Mouse (Mus musculus) mesoderm, embryonic 11.5 days (tissue): ENCODE results near the gene Il31ra.
"Not testable (repeated sequence)": the region's sequence is repeated elsewhere in the genome, so short reads cannot be mapped to it uniquely, and the experiment has no call there.

ENCODE experiments used
- DNase-seq: peaks from one replicate; pipeline ENCODE4 v3.0.0-alpha.2; 2012; ENCODE audit warnings: low read depth, low spot score

Il31ra gene

GRCm38 (mm10) chr13:112594260-112594659 is at the start of gene Il31ra:
Il31ra (minus strand) TSS chr13:112594360.
- not testable (repeated sequence) for DNase-seq

DNA sequence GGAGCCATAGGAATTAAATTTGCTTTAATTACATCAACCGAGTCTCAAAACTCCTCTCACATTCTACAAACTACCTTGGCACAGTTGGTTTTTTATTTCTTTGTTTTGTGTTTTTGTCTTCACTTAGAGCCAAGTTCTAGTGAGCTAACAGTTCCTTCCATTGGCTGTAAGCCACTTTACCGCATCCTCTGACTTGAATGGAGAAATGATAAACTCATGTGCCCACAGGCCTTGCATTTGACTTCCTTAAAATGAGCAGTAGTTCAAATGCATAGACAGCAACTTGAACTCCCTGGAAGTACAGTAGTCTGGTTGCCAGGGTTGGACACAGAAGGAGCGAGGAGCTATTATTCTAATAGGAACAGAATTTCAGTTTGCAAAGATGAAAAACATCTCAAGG is 48.7 kb upstream of the Il31ra start:
- DNase-seq = no peak

DNA sequence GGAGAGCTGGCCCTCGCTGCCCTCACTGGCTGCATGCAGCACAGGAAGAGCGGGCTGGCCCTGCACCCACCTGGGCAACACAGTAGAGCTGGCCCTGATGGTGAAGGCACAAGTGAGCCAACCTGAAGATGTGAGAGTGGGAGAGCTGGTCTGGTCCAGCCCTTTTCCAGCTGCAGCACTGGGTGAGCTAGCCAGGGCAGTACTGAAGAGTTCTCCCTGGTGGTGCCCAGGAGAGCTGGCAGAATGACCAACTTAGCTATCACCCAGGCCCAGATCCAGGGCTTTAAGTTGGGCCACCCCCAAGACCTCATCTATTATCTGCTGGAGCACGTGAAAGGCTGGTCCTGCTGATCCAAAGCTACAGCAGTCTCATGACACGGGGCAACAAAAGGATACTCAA is 45.0 kb upstream of the Il31ra start:
- DNase-seq = no peak

- no peak for DNase-seq
Measured at GRCm38 (mm10) chr13:112636498-112636897, 42.3 kb upstream of the Il31ra start.

- no peak for DNase-seq
Measured at GRCm38 (mm10) chr13:112635174-112635837, 41.1 kb upstream of the Il31ra start.

GRCm38 (mm10) chr13:112625566-112625965 is 31.4 kb upstream of the Il31ra start:
- no peak for DNase-seq

- DNase-seq = no peak
Measured at GRCm38 (mm10) chr13:112624622-112625021, 30.5 kb upstream of the Il31ra start.

- no peak for DNase-seq
Measured at GRCm38 (mm10) chr13:112623656-112624055, 29.5 kb upstream of the Il31ra start.

DNA sequence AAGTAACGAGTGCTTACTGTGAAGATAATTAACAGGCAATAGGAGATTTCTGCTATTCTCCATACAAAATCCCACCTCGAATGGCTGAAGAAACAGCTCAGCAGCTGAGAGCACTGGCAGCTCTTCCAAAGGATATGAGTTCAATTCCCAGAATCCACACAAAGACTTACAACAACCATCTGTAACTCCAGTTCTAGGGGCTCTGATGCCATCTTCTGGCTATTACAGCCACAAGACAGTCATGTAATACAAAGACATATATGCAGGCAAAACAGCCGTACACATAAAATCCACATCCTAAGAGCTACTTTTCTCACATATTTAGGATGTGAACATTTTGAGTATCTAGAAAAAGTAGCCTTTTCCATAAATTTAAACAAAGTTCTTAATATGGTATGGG is 27.4 kb upstream of the Il31ra start:
- DNase-seq = no peak

DNA sequence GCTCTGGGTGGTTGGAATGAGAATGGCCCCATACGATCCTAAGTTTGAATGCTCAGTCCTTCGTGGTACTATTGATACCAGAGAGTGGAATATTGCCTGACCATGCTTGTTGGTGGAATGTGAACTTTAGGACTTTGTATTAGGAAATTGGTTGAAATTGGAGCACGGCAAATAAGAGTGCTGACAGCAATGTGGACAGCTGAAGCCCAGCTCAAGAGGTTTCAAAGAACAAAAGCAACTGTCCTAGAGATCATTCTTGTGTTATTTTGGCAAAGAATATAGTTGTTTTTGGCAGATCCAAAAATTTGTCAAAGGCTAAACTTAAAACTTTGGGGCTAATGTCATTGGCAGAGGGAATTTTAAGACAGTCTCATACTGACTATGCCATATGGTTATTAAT is 14.4 kb upstream of the Il31ra start:
- DNase-seq = no peak

DNA sequence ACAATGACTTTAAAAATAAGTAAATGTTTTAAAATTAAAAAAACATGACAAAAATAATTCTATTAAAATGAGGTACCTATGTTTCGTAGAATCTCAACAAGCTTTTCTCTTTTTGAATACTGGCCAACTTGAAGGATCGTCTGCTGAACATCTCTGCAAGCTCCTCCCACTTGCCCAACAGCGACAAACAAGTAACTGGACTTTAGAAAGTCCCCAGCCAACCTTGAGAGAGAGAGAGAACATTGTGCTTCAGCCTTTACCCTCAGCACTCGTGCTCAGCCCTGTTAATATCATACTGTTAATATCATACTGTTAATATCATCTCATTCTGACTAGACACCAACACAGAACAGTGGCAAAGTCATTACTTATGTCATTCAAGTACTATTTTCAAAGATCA is 10.3 kb upstream of the Il31ra start:
- DNase-seq = no peak

GRCm38 (mm10) chr13:112603839-112604238 is 9.7 kb upstream of the Il31ra start:
- DNase-seq = no peak

GRCm38 (mm10) chr13:112602607-112603006 is 8.4 kb upstream of the Il31ra start:
- no peak for DNase-seq

- no peak for DNase-seq
Measured at GRCm38 (mm10) chr13:112590254-112590653, 3.9 kb downstream of the Il31ra start.

GRCm38 (mm10) chr13:112589625-112590024 is 4.5 kb downstream of the Il31ra start:
- no peak for DNase-seq

- DNase-seq = no peak
Measured at GRCm38 (mm10) chr13:112584556-112585237, 9.5 kb downstream of the Il31ra start.

DNA sequence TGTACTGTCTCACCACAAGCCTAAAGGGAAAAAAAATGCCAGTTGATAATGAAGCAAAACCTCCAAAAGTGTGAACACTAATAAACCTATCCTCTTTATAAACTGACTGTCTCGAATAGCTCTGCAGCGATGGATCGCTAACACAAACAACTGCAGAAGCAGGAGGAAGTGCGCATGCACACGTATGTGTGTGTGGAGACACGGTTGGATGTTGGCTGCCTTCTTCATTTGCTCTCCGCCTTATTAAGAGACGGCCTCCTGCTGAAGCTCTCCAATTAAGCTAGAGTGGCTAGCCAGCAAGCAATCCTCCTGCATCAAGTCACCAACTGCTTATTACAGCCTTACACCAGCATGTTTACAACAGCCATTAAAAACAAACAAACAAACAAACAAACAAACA is 11.9 kb downstream of the Il31ra start:
- no peak for DNase-seq

DNA sequence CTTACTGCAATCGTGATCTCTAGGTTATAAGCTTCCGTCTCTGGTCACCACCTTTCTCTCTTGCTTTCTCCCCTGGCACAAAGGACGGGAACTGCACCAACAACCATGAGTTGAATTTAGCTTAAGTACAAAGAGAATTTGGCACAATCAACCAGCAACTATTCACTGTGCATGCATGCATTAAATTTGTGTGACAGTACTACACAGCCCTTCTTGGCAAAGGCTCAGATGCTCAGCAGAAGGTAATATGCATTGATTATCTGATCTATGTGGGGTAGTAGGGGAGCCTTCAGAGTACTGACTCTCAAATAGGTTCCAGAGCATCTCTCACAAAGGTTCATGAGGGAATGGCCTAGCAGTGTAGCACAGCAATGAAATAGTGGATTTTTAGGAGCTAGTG is 12.4 kb downstream of the Il31ra start:
- no peak for DNase-seq

DNA sequence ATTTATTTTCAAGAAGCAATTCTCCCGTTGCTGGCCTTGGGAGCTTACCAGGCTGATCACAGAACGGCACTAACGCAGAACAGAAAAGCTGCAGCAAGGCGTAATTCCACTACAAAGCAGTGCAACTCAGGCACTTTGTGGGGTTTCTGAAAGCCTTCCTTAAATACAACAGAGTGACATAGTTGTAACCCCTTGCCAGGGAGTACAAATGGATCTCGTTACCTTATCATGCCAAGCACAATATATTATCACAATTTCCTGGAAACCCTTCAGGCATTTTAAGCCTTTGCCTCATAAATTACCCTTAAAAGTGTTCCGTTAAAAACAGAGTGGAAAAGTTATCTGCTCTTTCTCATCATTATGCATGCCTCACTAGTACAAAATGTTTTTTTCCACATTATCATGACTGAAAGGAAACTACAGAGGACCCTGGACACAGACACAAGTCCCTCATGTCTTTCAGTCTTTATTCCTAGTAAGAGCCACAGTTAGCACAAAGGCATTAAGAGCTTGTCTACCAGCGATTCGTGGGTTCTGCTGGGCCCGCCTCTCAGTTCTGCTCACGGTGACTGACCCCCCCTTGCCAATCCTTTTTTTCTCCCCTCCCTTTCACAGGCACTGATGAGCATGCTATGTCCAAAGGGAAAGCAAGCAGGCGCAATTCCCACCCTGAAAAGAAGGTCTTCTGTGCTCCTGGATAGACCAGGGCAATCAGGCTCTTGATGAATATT is 13.4 kb downstream of the Il31ra start:
- peak; percentile 42 for DNase-seq

- not testable (repeated sequence) for DNase-seq
Measured at GRCm38 (mm10) chr13:112578041-112578440, 16.1 kb downstream of the Il31ra start.

DNA sequence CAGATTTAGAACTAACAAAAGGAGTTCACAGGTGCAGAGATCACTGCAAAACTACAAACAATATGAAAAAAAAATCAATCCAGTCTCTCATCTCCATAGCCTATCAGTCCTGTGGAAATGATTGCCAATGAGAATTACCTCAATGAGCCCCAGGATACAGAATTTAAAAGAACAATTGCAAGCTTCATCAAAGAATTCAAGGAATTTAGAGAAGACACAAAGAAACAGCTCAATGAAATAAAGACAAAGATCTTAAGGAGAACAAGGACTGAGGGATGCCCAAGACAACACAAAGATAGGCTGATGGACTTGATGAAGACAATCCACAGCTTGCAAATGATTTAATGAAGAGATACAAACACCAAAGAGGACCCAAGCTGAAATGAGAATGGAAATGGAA is 20.4 kb downstream of the Il31ra start:
- DNase-seq = no peak

DNA sequence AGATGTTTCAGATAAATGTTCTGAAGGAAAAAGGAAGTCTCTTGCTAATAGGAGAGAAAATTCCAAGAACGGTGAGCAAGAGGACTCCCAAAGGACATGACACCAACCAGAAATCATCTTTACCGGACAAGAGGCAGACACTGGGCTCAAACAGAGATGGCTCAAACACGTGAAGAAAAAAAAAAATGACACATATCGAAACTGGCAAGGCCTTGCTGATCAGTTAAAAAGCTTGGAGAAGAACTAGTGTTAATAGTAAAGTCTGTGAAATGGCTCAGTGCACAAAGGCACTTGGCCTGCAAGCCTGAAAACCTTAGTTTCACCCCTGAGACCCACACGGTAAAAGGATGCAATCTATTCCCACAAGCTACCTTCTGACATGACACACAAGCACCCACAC is 23.4 kb downstream of the Il31ra start:
- no peak for DNase-seq

DNA sequence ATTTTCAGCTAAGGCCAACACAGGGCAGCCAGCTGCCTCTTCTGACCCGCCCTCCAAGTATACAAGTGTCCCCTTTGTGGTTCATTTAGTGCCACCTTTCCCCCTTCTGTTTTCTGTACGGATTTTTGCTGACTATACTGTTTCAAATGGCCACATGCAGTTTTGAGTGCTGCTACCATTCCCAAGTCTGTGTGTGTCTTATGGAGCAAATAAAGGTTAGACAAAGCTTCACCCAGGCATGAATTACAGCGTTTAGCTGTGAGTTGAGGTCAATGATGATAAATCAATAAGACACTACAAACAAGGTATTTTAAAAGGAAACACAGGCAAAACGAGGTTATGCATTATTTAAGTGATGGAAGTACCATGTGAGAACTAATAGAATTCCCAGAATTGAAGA is 24.6 kb downstream of the Il31ra start:
- peak; percentile 62 for DNase-seq
